Mouse (Mus musculus) embryonic fibroblast, embryonic 13.5 days (primary cell): ENCODE results near the gene Riox1. TPM values are rescaled to one million over a fixed set of nuclear protein-coding genes. Genes with fewer than 3 reads are reported as not detected.
A peak's percentile ranks its signal among the peaks of the same experiment; 100 is the strongest.

Experiments
- H3K27ac ChIP-seq: 2 replicates; pipeline ENCODE4 v1.5.1; 2012; ENCODE audit warnings: low read length, control low read depth, inconsistent platforms; ENCODE audit not compliant: insufficient read depth
- H3K4me1 ChIP-seq: 2 replicates; pipeline ENCODE4 v1.6.1; 2011; ENCODE audit warnings: low read length; ENCODE audit not compliant: control insufficient read depth, insufficient read depth
- H3K4me3 ChIP-seq: 2 replicates; pipeline ENCODE4 v1.5.1; 2011; ENCODE audit warnings: mild to moderate bottlenecking, control low read depth, low read length; ENCODE audit not compliant: insufficient read depth
- CTCF ChIP-seq: IDR thresholded peaks from 2 replicates; pipeline ENCODE4 v1.5.1; 2011; ENCODE audit warnings: mild to moderate bottlenecking, control low read depth, low read length, moderate library complexity, borderline replicate concordance; ENCODE audit not compliant: insufficient read depth
- POLR2A ChIP-seq: IDR thresholded peaks from 2 replicates; pipeline ENCODE4 v1.6.1; 2011; ENCODE audit warnings: low read depth, mild to moderate bottlenecking, control low read depth, low read length, moderate library complexity
- polyA plus RNA-seq: library from polyadenylated mRNA; stranded (reverse); fragments of >200 nt; gene quantifications from 2 replicates; pipeline ENCODE4 v1.2.4, GENCODE M21; 2011; ENCODE audit warnings: low read depth; ENCODE audit not compliant: missing spikeins, insufficient read length

The Riox1 gene
- polyA plus RNA-seq, result 6.5 and 6.7 TPM in 2 replicates

GRCm38 (mm10) chr12:83950493-83950839 is at the start of gene Riox1:
Riox1 (plus strand) TSS chr12:83950608.
- H3K4me3 ChIP-seq, result peak within 1 kb of the TSS; percentile 71
- TF ChIP-seq POLR2A (peak; percentile 82), CTCF (no peak)
- peak within 1 kb of the TSS; percentile 42; the same call in 1 of the 2 replicates for H3K27ac ChIP-seq
- no peaks in the 10 kb centered on the region for H3K4me1 ChIP-seq

GRCm38 (mm10) chr12:83910451-83910850 is 40.0 kb upstream of the Riox1 start:
- Histone ChIP-seq H3K4me1 (no peaks in the 10 kb centered on the region), H3K4me3 (no peak overlapping the region), H3K27ac (no peak overlapping the region)
- no peak for TF ChIP-seq POLR2A

GRCm38 (mm10) chr12:83914202-83914740 is 36.1 kb upstream of the Riox1 start:
- H3K4me1 ChIP-seq, result no peaks in the 10 kb centered on the region
- TF ChIP-seq CTCF (no peak), POLR2A (no peak)
- no peak overlapping the region for H3K27ac ChIP-seq
- no peak overlapping the region for H3K4me3 ChIP-seq

- Histone ChIP-seq H3K4me1 (no peaks in the 10 kb centered on the region), H3K4me3 (no peak overlapping the region), H3K27ac (no peak overlapping the region)
- TF ChIP-seq CTCF, result no peak
- TF ChIP-seq POLR2A, result no peak
These were observed 35.6 kb upstream of the Riox1 start for GRCm38 (mm10) chr12:83914797-83915196.

- no peak overlapping the region for H3K27ac ChIP-seq
- H3K4me1 ChIP-seq, result no peaks in the 10 kb centered on the region
- no peak for TF ChIP-seq CTCF
- no peak overlapping the region for H3K4me3 ChIP-seq
These were observed 33.5 kb upstream of the Riox1 start for GRCm38 (mm10) chr12:83916884-83917283.

GRCm38 (mm10) chr12:83920721-83921441 is 29.5 kb upstream of the Riox1 start:
- H3K4me3 ChIP-seq, result peak overlapping the region; percentile 96
- no peak for TF ChIP-seq POLR2A
- no peak for TF ChIP-seq CTCF
- H3K27ac ChIP-seq, result no peak overlapping the region
- peaks cover 3% of the 10 kb centered on the region; the same call in 1 of the 2 replicates for H3K4me1 ChIP-seq

- TF ChIP-seq POLR2A (peak; percentile 88), CTCF (no peak)
- H3K4me1 ChIP-seq, result peaks cover 3% of the 10 kb centered on the region; the same call in 1 of the 2 replicates
- H3K4me3 ChIP-seq, result peak within 1 kb of the TSS; percentile 96
- H3K27ac ChIP-seq, result peak within 1 kb of the TSS; percentile 59
These were observed 28.6 kb upstream of the Riox1 start, which contains the start of gene Numb for GRCm38 (mm10) chr12:83921535-83922381. Numb (minus strand) TSS chr12:83921934.

- TF ChIP-seq CTCF (no peak), POLR2A (no peak)
- peak overlapping the region; percentile 59 for H3K27ac ChIP-seq
- H3K4me3 ChIP-seq, result peak overlapping the region; percentile 68
- peaks cover 3% of the 10 kb centered on the region; the same call in 1 of the 2 replicates for H3K4me1 ChIP-seq
These were observed 27.5 kb upstream of the Riox1 start for GRCm38 (mm10) chr12:83922724-83923485.

- no peak overlapping the region for H3K4me3 ChIP-seq
- peaks cover 3% of the 10 kb centered on the region; the same call in 1 of the 2 replicates for H3K4me1 ChIP-seq
- no peak overlapping the region for H3K27ac ChIP-seq
- TF ChIP-seq CTCF (no peak), POLR2A (no peak)
These were observed 26.9 kb upstream of the Riox1 start for GRCm38 (mm10) chr12:83923486-83923859.
